Mouse (Mus musculus) CH12F3 (cell line): ENCODE data around the gene Foxe1.

ENCODE experiments used
- in situ Hi-C: fragments of 300-500 bp; cut with MboI; formaldehyde crosslinking; loops from 2 replicates; pipeline ENCODE4 v1.14.3; 2020; ENCODE audit warnings: low sequenced_read_pairs

Foxe1 gene

DNA sequence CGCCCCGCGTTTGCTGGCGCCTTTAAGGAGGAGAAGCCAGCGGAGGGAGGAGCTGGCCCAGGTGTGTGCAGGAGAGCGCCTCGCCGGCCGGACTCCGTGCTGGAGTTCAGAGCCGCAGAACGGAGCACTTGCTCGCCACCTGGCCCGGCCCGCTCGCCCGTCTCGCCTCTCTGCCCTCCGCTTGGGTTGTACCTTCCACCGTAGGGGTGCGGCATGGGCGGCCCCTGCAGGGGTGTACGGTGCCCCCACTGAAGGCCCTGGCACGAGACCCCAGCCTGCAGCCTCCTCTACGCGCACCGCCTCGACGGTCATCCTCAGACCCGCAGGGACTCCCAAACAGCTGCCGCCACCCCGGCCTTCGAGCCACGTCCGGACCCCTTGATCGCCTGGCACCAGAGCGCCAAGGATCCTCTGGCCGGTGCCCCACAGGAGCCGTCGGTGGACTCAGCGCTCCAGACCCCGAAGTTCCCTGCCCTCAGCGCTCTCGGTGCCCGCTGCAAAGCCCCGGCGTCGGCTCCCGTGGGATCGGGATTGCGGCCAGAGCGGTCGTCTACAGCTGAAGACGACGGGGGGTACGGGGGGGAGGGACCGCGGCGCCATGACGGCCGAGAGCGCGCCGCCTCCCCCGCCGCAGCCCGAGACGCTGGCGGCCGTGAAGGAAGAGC is at the start of gene Foxe1:
TSS of gene Foxe1 (plus strand) at position 14 of the 665 bp plus-strand sequence.
- in situ Hi-C loops: no loop called here

DNA sequence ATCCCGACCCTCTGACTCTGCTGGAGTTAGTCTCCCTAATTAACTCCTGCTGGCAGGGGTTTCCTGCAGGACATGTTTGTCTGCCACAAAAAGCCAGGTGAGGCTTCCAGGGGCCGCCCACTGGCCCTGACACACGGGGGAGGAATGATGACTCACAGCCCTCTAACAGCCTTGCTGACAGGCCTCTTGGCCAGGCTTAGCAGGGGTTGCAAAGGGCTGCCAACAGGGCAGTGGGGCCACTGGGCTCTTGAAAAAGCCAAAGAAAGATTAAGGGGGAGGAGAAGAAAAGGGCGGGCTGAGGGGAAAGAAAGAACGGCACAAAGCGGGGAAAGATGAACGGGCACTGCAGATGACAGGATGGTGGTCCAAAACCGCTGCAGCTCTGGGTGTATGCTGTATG is 39.3 kb upstream of the Foxe1 start:
- in situ Hi-C loops: no loop called here

DNA sequence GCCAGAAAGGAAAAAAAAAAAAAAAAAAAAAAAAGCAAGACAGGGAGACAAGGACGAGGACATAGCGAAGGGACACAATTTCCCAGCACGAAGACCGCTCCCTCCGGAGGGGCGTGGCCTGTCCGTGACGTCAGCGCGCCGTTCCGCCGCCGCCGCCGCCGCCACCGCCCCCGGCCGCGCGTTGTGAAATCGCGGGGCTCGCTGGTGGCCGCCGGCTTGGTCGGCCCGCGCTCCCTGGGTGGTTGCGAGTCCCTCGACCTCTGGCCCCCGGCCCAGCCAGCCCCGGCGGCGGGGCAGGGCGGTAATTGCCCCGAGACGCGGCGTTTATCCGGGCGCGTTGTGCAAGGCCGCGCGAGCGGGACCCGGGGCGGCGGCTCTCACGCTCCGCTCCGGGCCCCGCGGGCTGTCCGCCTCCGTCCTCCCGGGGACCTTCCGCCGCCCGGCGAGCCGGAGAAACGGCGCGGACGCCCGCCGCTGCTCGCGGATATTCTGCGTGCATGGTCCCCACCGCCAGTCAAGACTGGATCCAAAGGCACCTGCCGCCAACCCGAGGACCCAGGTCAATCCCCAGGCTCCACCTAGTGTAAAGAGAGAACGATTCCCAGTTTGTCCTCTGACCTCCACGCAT is 38.5 kb upstream of the Foxe1 start:
- in situ Hi-C loops: no loop called here

DNA sequence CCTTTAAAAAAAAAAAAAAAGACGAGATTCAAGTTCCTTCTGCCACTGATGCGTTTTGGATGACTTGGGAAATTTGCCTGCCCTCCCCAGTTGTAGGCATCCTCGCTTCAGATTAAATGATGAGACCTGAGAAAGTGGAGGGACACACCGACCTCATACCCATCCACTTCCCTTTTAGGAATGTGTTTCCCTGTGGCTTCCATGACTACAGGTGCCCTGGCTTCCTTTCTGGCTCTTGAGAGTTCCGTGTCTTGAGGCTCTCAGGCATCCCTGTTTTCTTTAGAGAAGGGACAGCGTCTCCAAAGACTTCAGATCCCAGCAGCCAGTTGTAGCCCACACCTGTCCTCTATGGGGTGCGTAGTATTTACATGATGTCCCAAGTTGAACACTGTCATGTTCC is 38.0 kb upstream of the Foxe1 start:
- in situ Hi-C loops: no loop called here

DNA sequence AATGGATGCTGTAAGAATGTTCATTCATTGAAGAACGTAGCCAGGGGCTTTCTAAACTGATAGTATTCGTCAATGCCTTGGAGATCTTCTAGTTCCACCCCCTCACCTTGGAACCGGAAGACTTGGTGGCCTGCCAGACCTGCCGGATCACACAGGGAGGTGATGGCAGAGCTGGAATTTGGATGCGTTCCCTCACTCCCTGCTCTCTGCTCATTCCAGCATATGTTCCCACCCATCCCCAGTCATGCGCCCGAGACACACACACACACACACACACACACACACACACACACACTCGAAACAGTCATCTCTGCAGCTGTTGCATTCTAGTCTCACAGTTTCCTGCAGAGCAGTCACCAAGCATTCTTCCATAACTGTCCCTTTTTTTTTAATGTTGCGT is 36.1 kb upstream of the Foxe1 start:
- in situ Hi-C loops: no loop called here

DNA sequence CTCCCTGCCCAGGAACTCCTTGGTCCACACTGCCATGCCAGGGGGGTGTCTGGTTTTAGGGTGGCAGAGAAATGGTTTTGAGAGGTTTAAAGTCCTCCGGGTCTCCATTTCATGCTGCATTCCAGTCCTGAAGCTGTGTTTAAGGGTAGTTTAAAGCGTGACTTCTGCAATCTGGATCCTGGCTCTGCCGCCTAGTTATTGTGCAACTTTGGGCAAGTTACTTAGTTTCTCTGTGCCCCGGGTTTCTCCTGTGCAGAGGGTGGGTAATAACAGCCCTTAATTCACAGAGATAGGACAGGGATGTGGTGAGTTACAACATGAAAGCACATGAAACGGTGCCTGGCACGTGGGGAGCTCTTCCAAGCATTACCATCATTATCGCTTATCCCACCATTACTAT is 35.5 kb upstream of the Foxe1 start:
- in situ Hi-C loops: no loop called here

DNA sequence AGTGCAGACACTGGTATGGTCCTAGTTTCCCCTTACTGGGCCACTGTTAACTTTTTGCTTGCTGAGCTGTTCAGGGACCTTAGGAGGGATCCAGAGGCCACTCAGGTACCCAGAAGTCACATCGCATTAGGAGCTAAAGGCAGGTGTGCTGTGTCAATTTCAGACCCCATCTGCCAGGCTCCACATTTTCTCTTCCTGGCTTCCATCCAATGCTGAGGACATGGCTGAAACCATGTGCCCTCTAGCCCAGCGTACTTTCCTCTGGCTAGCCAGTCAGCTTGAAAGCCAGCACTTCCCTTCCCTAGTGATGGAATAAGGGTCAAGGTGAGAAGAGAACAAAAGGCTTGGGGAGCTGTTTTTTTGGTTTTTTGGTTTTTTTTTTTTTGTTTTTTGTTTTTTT is 31.8 kb upstream of the Foxe1 start:
- in situ Hi-C loops: no loop called here

DNA sequence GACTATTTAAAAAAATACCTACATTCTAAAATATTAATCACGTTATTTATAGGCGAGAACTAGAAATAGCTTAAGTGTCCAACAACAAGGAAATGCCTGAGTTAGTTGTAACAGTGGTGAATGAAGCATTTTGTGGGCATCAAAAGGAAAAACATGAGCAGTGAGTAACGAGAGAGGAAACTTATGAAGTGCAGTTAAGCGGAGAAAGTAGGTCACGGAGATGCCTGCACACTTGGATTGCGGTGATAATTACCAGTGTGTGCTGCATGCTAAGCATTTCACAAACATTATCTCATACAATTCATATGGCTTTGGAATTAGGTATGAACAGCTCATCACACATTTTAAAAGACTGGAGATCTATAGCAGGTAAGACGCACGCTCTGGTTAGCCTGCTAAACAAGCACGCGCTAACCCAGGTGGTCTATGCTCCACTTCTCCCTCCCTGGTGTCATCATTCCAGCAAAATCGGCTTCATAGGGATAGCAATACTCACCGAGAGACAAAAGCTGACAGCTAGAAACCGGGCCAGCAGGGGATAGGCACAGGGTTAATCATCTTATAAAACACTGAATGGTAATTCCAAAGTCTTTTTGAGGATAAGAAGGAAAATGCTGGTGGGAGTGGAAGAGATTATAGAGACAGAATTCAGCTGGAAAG is 21.5 kb upstream of the Foxe1 start:
- in situ Hi-C loops: no loop called here

DNA sequence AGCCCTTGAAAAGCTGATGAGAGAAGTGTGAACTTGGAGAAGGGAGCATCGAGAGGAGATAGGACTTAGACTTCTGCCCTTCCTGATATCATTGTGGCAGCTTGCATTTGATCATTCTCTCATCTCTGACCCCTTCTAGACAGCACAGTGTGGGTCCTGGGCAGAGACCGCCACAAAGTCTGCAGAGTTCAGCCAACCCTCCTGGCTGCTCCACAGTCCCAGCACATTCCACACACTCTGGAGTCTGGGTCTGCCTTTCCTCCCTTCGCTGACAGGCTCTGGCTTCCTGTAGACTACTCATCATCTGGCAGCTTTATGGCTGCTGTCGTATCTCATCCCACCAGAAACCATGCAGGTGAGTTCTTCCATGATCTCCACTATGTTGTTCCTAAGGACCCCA is 20.7 kb upstream of the Foxe1 start:
- in situ Hi-C loops: no loop called here

DNA sequence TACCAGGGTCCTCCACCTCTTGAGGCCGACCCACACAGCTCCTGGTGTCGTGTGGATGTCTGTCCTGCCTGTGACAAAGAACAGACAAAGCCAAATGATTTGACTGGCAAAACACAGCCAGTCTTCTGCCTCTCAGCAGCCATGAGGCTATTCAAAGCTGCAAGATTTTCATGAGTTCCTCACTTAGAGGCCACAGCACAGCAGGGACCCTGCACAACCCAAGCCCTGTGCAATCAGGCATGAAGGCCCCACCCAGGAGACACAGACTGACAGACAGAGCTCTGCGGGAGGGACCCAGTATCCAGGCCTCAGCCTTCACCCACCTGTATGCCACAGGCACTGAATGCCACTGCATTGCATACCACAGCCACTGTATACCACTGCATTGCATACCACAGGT is 14.5 kb upstream of the Foxe1 start:
- in situ Hi-C loops: no loop called here

DNA sequence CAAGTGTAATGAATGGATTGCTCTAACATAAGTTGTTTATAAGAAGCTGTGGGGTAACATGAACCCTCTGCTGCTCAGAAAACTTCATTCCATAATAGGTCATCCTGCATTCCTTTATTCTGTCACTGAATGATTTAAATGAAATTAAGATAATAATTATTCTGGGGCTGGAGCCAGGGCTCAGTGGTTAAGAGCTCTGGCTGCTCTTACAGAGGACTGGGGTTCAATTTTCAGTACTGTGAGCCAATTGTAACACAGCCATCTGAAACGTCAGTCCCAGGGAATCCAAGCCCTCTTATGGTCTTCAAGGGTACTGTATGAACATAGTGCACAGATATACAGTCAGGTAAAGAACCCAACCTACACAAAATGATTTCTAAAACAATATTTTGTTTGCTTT is 7.6 kb upstream of the Foxe1 start:
- in situ Hi-C loops: no loop called here

DNA sequence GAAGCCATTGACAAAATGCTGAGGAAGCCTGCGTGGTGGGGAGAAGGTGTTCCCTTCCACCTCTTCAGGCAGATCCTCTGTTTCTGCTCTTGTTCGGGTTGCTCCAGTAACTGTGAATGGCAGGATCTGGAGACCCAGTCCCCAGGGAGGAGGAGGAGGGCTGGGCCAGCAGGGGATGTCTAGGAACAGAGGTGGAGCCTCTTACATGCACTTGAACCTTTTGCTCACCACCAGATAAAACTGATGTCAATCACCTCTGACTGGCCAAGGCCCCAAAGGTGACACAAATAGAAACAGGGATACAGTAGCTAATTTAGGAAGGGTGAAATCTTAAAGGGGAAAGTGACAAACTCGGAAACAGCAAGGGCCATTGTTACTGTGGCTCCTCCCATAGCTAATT is 5.4 kb upstream of the Foxe1 start:
- in situ Hi-C loops: no loop called here

DNA sequence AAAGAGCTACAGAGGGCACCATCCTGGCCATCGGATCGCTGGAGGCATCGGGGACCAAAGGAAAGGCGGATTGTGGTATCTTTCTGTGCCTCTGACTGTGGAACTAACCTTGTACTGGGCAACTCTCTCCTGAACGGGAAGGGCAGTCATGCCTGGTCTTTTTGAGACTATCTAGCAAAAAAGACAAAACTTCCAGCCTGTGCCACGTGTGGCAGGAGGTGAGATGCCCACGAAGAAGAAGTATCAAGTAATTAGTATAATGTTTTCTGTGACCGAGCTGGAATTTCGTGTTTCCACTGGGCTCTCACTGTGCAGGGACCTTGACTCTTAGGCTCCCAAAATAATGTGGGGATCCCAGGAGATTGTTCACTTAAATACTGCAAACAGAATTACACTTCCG is 4.4 kb upstream of the Foxe1 start:
- in situ Hi-C loops: no loop called here

DNA sequence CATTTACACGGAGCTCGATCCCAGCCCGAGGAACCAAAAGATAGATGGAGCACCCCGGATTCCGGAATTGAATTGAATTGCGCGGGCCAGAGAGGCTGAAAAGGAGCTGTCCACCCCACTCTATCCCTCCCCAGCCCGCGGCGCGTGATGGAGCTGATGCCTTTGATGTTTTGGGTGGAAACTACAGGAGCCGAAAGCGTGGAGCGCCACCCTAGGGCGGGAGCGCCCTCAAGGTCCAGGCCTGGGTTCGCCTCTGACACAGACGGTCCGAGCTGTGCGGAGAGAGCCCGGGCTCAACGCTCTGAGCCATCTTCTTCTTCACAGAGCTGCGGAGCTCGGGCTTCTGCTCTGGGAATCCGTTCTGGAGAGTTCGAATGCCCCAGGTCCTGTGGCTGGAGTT is 3.8 kb upstream of the Foxe1 start:
- in situ Hi-C loops: no loop called here

DNA sequence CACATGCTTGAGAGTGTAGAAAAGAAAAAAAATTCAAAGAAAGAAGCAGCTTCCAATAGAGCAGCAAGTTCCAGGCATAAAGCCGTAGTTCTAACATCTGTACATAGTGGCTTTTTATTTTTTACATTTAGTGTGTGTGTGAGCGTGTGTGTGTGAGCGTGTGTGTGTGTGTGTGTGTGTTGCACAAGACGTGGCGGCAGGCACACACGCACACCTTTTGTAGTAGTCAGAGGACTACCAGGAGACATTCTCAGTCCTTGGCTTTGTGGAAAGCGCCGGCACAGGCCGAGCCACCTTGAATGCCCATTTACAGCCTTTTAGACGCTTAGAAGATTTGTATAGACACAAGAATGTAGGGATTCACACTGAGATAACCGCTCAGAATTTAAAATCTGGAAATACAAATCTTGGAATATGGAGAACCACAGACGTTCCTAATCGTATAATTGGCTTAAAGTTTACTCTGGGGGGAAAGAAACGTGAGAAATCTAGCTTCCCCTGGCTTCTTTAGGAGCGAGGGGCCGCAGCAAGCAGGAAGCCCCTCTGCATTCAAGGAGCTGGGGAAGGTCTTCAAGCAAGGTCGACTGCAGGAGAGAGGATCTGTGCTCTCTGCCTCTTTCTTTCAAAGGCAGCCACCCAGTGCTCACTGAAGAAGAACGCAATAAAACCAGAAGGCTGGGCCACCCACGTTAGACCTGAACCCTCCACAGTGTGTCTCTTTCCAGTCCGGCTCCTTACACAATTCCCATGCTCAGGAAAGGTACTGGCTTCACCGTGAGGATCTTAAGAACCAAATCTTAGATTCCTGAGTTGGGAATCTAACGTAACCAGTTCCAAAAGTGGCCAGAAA is 1.4 kb upstream of the Foxe1 start:
- in situ Hi-C loops: no loop called here

DNA sequence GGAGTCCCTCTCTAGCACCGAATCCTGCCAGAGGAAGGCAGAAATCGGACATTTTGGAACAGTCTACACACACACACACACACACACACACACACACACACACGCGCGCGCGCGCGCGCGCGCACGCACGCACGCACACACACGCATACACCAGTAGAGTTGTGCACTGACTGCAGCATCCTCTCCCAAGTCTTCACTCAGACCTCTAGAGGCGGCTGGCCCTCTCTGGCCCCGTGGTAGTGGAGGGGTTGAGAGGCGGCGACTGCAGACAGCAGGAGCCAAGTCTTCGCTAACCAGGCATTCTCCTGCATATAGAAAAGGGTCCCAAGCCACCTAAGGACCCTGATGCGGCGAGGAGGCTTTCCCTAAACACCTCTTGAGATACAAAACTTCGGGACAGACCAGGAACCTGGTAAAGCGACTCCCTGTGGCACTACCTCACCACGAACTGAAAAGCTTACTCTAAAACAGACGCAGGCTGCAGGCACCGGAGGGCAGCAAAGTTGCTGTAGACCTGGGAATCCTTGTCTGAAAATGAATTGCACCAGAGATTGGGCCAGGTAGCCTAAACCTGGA is 610 bp upstream of the Foxe1 start:
- in situ Hi-C loops: no loop called here

DNA sequence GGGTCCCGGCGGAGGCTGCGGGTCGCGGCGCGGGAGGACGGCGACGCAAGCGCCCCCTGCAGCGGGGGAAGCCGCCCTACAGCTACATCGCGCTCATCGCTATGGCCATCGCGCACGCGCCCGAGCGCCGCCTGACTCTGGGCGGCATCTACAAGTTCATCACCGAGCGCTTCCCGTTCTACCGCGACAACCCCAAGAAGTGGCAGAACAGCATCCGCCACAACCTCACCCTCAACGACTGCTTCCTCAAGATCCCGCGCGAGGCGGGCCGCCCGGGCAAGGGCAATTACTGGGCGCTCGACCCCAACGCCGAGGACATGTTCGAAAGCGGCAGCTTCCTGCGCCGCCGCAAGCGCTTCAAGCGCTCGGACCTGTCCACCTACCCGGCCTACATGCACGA is 879 bp downstream of the Foxe1 start:
- in situ Hi-C loops: no loop called here

DNA sequence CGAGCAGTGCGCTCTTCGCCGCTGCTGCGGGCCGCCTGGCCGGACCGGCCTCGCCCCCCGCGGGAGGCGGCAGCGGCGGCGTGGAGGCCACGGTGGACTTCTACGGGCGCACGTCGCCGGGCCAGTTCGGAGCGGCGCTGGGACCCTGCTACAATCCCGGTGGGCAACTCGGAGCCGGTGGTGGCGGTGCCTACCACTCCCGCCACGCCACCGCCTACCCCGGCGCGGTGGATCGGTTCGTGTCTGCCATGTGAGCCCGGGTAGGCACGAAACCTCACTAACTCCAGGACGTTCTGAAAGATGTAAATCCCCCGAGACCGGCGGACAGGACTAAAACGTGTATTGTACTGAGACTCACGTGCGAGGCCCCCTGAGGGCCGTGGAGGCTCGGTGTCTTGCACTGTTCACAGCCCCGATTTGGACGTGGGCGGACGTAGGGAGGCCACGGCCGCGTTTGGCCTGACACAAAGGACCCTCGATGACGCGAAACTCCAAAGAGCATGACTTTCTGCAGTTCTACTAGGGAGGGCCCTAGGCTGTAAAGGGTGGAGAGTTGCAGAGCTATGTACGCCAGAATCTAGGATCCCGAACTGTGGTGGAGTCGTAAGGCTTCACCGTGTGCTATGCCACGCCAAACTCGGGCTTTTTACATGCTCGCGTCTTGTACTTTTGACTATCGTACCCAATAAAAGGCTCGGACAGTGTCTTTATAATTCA is 1.8 kb downstream of the Foxe1 start:
- in situ Hi-C loops: no loop called here

DNA sequence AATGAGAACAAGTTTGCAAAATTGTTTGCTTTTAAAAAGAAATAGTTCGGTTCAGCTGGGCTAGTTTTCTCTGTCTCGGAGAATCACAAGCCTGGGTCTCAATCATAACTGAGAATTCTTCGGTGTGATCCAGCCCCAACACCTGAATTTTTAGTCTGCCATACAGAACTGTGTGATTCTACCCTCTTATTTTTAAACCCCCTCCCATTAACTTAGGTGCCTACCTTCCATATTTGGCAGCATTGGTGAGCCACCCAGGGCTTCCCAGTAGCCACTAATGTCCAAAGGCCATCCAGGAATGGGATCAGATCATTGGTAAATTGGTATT is 2.3 kb downstream of the Foxe1 start:
- in situ Hi-C loops: no loop called here

DNA sequence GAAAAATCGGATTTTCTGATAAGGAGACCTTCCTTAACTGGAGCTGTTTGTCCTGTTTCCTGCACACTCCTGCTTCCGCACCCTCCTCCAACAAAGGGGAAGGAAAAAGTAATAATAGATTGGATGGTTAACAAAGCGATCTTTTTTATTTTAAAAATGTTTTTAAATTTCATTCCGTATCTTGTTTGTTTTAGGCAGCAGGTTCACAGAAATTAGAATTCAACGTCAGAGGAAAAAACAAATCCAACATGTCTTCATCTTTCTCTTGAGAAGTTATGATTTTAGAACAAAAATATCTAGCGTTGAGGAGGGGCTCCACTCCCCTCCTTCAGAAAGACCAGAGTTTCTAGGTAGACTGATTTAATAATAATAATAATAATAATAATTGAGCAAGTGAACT is 2.8 kb downstream of the Foxe1 start:
- in situ Hi-C loops: no loop called here

DNA sequence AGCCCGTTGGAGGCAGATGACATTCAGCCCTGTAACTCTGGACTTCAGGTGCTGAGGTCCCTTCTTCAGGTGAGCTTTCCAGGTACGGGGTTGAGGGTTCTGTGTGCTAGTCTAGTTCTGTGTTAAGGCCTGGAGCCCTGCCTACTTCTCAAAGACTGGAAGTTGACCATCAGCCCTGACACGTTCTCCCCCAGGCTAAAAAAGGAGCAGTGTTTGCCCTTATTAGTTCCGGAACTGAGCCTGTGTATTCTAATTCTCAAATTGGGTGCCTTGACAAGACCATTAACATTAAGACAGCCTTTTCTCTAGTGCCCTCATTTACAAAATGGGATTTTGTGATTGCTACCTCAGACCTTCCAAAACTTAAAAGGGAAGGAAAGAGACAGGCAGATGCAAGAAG is 3.7 kb downstream of the Foxe1 start:
- in situ Hi-C loops: no loop called here
